Mouse (Mus musculus): Measurements from ENCODE around the gene Bri3.

GRCm38 (mm10) chr5:144258131-144258611 is 13.9 kb downstream of the Bri3 start:
- TF ChIP-seq CTCF (IDR thresholded peaks at IDR 0.05; ENCODE audit: insufficient read depth, low read depth, low read length) (no peak), POLR2A (IDR thresholded peaks at IDR 0.05; ENCODE audit: insufficient read depth, low read depth, low read length) (no peak)
